Comparison of ENCODE assay signal across 9 mouse cellular contexts in the genomic region with DNA sequence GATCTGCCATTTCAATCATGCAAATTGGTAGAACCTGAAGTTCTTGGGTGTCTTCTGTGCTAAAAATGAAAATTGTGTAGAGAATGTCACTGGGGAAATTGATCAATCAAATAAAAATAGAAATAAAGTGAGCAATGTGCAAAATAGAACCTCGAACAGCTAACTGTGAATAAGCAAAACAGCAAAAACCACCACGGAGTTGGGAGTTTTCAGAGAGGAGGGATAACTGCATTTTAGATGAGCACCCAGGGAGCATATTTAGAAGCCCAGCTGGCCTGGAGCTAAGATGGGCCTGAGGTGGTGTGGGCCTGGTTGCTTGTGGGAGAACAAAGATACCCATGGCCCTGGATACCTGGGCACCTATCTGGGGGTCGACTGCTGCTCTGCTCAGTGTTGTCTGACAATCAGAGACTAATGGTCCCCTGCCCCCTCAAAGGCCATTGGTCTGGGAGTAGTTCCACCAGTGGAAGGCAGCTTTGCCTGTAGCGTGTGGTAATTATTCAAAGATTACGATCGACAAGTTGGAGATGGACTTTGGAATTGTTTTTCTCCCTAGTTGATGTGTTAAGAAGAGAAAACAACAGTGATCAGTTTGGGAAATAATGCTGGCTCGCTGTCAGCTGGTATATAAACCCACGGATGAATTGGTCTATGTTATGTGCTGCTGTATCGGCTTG. TPM values are rescaled to one million over a fixed set of nuclear protein-coding genes. Genes with fewer than 3 reads are reported as not detected.
A peak's percentile ranks its signal among the peaks of the same experiment; 100 is the strongest.
DNase-seq lines count a peak whose midpoint lies in the region; ATAC-seq lines count a peak whose summit lies in the region.
"Had no signal": no experiment of that assay in that cellular context is flagged by ENCODE, and none has a peak within 500 bp of the region (broad histone marks: within the 10 kb centered on the region; RNA-seq: fewer than 3 reads in every experiment).

No protein-coding gene starts in this region.

- peak overlapping the region; percentile 77 for H3K27ac ChIP-seq in kidney, embryonic 16.5 days (ENCODE audit: low read length)
- H3K27ac ChIP-seq in embryonic facial prominence, embryonic 12.5 days, result no peak overlapping the region
- H3K27ac ChIP-seq in forebrain, embryonic 14.5 days (ENCODE audit: low read depth, low read length), result peak overlapping the region; percentile 79
- peak overlapping the region; percentile 69 for H3K27ac ChIP-seq in midbrain, embryonic 15.5 days
- H3K27ac ChIP-seq: embryonic facial prominence, embryonic 15.5 days had no signal

- H3K4me1 ChIP-seq in kidney, embryonic 16.5 days (ENCODE audit: insufficient read depth, low read length), result peaks cover 64% of the 10 kb centered on the region
- peaks cover 21% of the 10 kb centered on the region for H3K4me1 ChIP-seq in embryonic facial prominence, embryonic 12.5 days
- peaks cover 31% of the 10 kb centered on the region for H3K4me1 ChIP-seq in forebrain, embryonic 14.5 days (ENCODE audit: control insufficient read depth, insufficient read depth, low read length)
- H3K4me1 ChIP-seq in midbrain, embryonic 15.5 days, result peaks cover 31% of the 10 kb centered on the region

- no peak for DNase-seq in kidney, adult 11 months
- no peak for DNase-seq in forebrain, embryonic 14.5 days (ENCODE audit: low spot score)
- no peak for DNase-seq in T-cell, adult 2 months (ENCODE audit: low spot score)
- no peak for DNase-seq in cerebellum, postnatal 10 days

- H3K36me3 ChIP-seq in kidney, embryonic 16.5 days (ENCODE audit: insufficient read depth, low read length), result no peaks in the 10 kb centered on the region
- no peaks in the 10 kb centered on the region for H3K36me3 ChIP-seq in embryonic facial prominence, embryonic 12.5 days
- H3K36me3 ChIP-seq in forebrain, embryonic 14.5 days (ENCODE audit: control insufficient read depth, insufficient read depth, low read length), result no peaks in the 10 kb centered on the region
- H3K36me3 ChIP-seq in midbrain, embryonic 15.5 days (replicated peaks), result no peaks in the 10 kb centered on the region
- H3K36me3 ChIP-seq: embryonic facial prominence, embryonic 15.5 days had no signal

- H3K27me3 ChIP-seq in kidney, embryonic 16.5 days (ENCODE audit: insufficient read depth, low read length), result no peaks in the 10 kb centered on the region
- H3K27me3 ChIP-seq in embryonic facial prominence, embryonic 12.5 days, result no peaks in the 10 kb centered on the region
- H3K27me3 ChIP-seq in forebrain, embryonic 14.5 days (replicated peaks; ENCODE audit: control insufficient read depth, insufficient read depth, low read length), result no peaks in the 10 kb centered on the region
- no peaks in the 10 kb centered on the region for H3K27me3 ChIP-seq in midbrain, embryonic 15.5 days (replicated peaks)

- no peaks in the 10 kb centered on the region for H3K9me3 ChIP-seq in kidney, embryonic 16.5 days (ENCODE audit: low read length)
- no peaks in the 10 kb centered on the region for H3K9me3 ChIP-seq in embryonic facial prominence, embryonic 12.5 days
- H3K9me3 ChIP-seq in forebrain, embryonic 14.5 days (replicated peaks; ENCODE audit: control insufficient read depth, low read length), result no peaks in the 10 kb centered on the region
- H3K9me3 ChIP-seq in midbrain, embryonic 15.5 days, result no peaks in the 10 kb centered on the region
- H3K9me3 ChIP-seq: embryonic facial prominence, embryonic 15.5 days; megakaryocyte, embryonic 14.5 days had no signal

- no peak overlapping the region for H3K4me3 ChIP-seq in kidney, embryonic 16.5 days (ENCODE audit: low read length)
- no peak overlapping the region for H3K4me3 ChIP-seq in embryonic facial prominence, embryonic 12.5 days
- no peak overlapping the region for H3K4me3 ChIP-seq in forebrain, embryonic 14.5 days (ENCODE audit: low read depth, low read length)
- no peak overlapping the region for H3K4me3 ChIP-seq in midbrain, embryonic 15.5 days
- H3K4me3 ChIP-seq: embryonic facial prominence, embryonic 15.5 days; megakaryocyte, embryonic 14.5 days had no signal

- no peak overlapping the region for H3K9ac ChIP-seq in kidney, embryonic 16.5 days (replicated peaks; ENCODE audit: low read length)
- no peak overlapping the region for H3K9ac ChIP-seq in embryonic facial prominence, embryonic 12.5 days
- H3K9ac ChIP-seq in forebrain, embryonic 14.5 days (ENCODE audit: low read length), result peak overlapping the region; percentile 32
- H3K9ac ChIP-seq in midbrain, embryonic 15.5 days, result no peak overlapping the region
- H3K9ac ChIP-seq: embryonic facial prominence, embryonic 15.5 days had no signal

- ATAC-seq in kidney, embryonic 16.5 days (ENCODE audit: low FRiP score, low TSS enrichment), result no peak
- no peak for ATAC-seq in embryonic facial prominence, embryonic 12.5 days (ENCODE audit: insufficient number of reproducible peaks, insufficient read depth, low FRiP score, low TSS enrichment)
- no peak for ATAC-seq in forebrain, embryonic 14.5 days
- ATAC-seq in midbrain, embryonic 15.5 days (replicated peaks), result no peak

- H3K4me2 ChIP-seq in kidney, embryonic 16.5 days (replicated peaks; ENCODE audit: low read depth, low read length), result peak overlapping the region; percentile 14; the same call in 1 of the 2 replicates
- peak overlapping the region; percentile 28 for H3K4me2 ChIP-seq in embryonic facial prominence, embryonic 12.5 days (replicated peaks)
- peak overlapping the region; percentile 38 for H3K4me2 ChIP-seq in forebrain, embryonic 14.5 days (ENCODE audit: low read length)
- peak overlapping the region; percentile 32 for H3K4me2 ChIP-seq in midbrain, embryonic 15.5 days

- 35% methylated on average over 9 of the region's 9 CpGs for WGBS in kidney, embryonic 16.5 days
- WGBS in embryonic facial prominence, embryonic 12.5 days, result 49% methylated on average over 9 of the region's 9 CpGs
- WGBS in forebrain, embryonic 14.5 days, result 56% methylated on average over 9 of the region's 9 CpGs
- 49% methylated on average over 9 of the region's 9 CpGs for WGBS in midbrain, embryonic 15.5 days

RNA-seq across cellular contexts. Expression of a gene that starts 38.0 kb away (rescaled TPM):
- 15.0 and 17.7 TPM in 2 replicates for polyA plus RNA-seq in kidney, embryonic 16.5 days (2015; fragmentation: Nextera tagmentation; extraction: Ambion mirVana)
- polyA plus RNA-seq in embryonic facial prominence, embryonic 12.5 days (2016; fragmentation: Nextera tagmentation; extraction: Ambion mirVana), result 1.9 and 2.5 TPM in 2 replicates
- polyA plus RNA-seq in forebrain, embryonic 14.5 days (2014; fragmentation: Nextera tagmentation; extraction: Ambion mirVana), result 0.99 and 1.4 TPM in 2 replicates
- 1.7 and 2.9 TPM in 2 replicates for polyA plus RNA-seq in midbrain, embryonic 15.5 days (2015; fragmentation: Nextera tagmentation; extraction: Ambion mirVana)
